Mouse (Mus musculus) E14TG2a.4 (cell line): ENCODE results near the gene Rassf8.

Source experiments
- CTCF ChIP-seq: conservative IDR thresholded peaks from 2 replicates; pipeline ENCODE4 v1.5.1; 2014; ENCODE audit warnings: low read length
- NANOG ChIP-seq: IDR thresholded peaks from 2 replicates; pipeline ENCODE4 v1.6.1; 2014; ENCODE audit warnings: borderline replicate concordance, low read length, mixed read lengths
- POU5F1 ChIP-seq: IDR thresholded peaks from 2 replicates; pipeline ENCODE4 v1.6.1; 2014; ENCODE audit warnings: low read length, borderline replicate concordance

DNA sequence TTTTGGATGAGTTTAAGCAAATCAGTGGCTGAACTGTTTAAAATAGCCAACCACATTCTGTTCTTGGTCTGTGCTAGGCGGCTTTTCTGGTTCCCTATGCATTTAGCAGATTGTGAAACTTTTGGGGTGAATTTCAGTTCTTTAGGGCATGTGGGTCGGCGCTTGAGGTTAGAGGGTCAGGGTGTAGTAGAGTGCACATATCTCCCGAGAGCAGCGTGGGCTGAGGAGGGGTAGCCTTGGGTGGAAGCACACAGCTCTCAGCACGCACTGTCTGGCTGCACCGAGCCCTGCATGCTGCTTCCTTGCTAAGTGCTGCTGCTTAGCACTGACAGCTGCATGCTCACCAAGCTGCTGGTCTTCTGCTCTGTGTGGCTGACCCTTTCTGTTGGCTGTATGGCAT, 18.5 kb downstream of the Rassf8 start:
- TF ChIP-seq NANOG = no peak
- TF ChIP-seq CTCF = no peak
- TF ChIP-seq POU5F1 = no peak
